Mouse (Mus musculus) monocyte, adult 2 months (primary cell): ENCODE measurements around the gene Csf3r.
"Not testable (repeated sequence)": the region's sequence is repeated elsewhere in the genome, so short reads cannot be mapped to it uniquely, and the experiment has no call there.

Experiments
- DNase-seq, 2 experiments: peaks; one replicate each; pipeline ENCODE4 v3.0.0; 2022; ENCODE audit warnings: low spot score in 2 of 2, low read depth in 1 of 2

Gene Csf3r

GRCm38 (mm10) chr4:126024303-126024900 lies at the start of gene Csf3r:
Gene Csf3r, plus strand, starts transcription at chr4:126024550.
- DNase-seq, result peak in 1 of 2 experiments; percentile 25

GRCm38 (mm10) chr4:125977768-125978167 lies 46.6 kb upstream of the Csf3r start:
- no peak for DNase-seq

GRCm38 (mm10) chr4:125983279-125983678 lies 41.1 kb upstream of the Csf3r start:
- no peak for DNase-seq

GRCm38 (mm10) chr4:125985703-125986102 lies 38.6 kb upstream of the Csf3r start:
- not testable (repeated sequence) for DNase-seq

GRCm38 (mm10) chr4:125987071-125987470 lies 37.3 kb upstream of the Csf3r start:
- DNase-seq, result no peak

- DNase-seq, result no peak
Measured at GRCm38 (mm10) chr4:125989061-125989460, 35.3 kb upstream of the Csf3r start.

- peak in 1 of 2 experiments; percentile 46 for DNase-seq
Measured at GRCm38 (mm10) chr4:125990143-125990542, 34.2 kb upstream of the Csf3r start.

- no peak for DNase-seq
Measured at GRCm38 (mm10) chr4:125992206-125992605, 32.1 kb upstream of the Csf3r start.

GRCm38 (mm10) chr4:125992906-125993305 lies 31.4 kb upstream of the Csf3r start:
- no peak for DNase-seq

- no peak for DNase-seq
Measured at GRCm38 (mm10) chr4:125996576-125996975, 27.8 kb upstream of the Csf3r start.

- DNase-seq, result no peak
Measured at GRCm38 (mm10) chr4:125997826-125998225, 26.5 kb upstream of the Csf3r start.

GRCm38 (mm10) chr4:126001311-126002199 lies 22.8 kb upstream of the Csf3r start:
- no peak for DNase-seq

- peak; percentile 46 to 48 for DNase-seq
Measured at GRCm38 (mm10) chr4:126017676-126018332, 6.5 kb upstream of the Csf3r start.

GRCm38 (mm10) chr4:126018966-126019538 lies 5.3 kb upstream of the Csf3r start:
- DNase-seq, result peak; percentile 60 to 61

- DNase-seq, result no peak
Measured at GRCm38 (mm10) chr4:126025801-126026200, 1.5 kb downstream of the Csf3r start.

GRCm38 (mm10) chr4:126027980-126028379 lies 3.6 kb downstream of the Csf3r start:
- no peak for DNase-seq

- no peak for DNase-seq
Measured at GRCm38 (mm10) chr4:126029042-126029441, 4.7 kb downstream of the Csf3r start.

- no peak for DNase-seq
Measured at GRCm38 (mm10) chr4:126030705-126031104, 6.4 kb downstream of the Csf3r start.

GRCm38 (mm10) chr4:126035413-126035812 lies 11.1 kb downstream of the Csf3r start:
- no peak for DNase-seq

GRCm38 (mm10) chr4:126046851-126047585 lies 22.7 kb downstream of the Csf3r start, which contains the start of gene Mrps15:
Gene Mrps15, plus strand, starts transcription at chr4:126046925.
- DNase-seq, result peak; percentile 42 to 67

GRCm38 (mm10) chr4:126051617-126052016 lies 27.3 kb downstream of the Csf3r start:
- peak in 1 of 2 experiments; percentile 31 for DNase-seq
